Comparison of ENCODE assay signal across 8 mouse cellular contexts in the genomic region with DNA sequence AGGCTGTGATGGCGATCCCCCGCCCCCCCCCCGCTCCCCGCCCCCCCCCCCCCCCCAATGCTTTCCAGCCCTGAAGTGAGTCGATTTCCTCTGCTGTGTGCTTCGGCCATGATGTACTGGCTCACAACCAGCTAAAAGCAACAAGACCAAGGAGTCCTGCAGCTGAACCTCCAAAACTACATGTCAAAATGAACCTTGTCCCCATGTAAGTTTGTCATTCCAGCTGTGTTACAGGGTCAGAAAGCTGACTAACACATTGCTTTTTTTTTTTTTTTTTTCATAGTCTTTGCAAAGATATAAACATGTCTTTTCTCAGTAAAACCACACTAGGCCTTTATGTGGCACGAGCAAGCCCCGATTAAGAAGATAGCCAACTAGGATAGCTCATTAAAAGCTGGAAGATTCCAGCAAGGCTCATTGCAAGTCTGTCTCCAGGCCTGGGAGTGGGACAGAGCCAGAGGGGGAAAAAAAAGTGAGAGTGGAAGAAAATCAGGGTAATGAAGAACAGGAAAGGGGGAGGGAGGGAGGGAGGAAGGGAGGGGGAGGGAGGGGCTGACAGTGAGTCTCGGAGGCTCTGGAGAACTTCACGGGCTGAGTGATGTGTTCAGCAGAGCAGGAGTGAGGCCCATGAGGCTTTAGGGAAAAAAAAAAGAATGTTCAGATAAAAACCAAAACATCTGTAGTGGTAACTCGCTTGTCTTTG. TPM values are rescaled to one million over a fixed set of nuclear protein-coding genes. Genes with fewer than 3 reads are reported as not detected.
DNase-seq lines count a peak whose midpoint lies in the region; ATAC-seq lines count a peak whose summit lies in the region.

No protein-coding gene starts in this region.

- H3K36me3 ChIP-seq in limb, embryonic 15.5 days = no peaks in the 10 kb centered on the region
- H3K36me3 ChIP-seq in stomach, embryonic 14.5 days (ENCODE audit: control insufficient read depth, insufficient read depth, low read length) = no peaks in the 10 kb centered on the region

- no peak overlapping the region for H3K4me2 ChIP-seq in limb, embryonic 15.5 days
- no peak overlapping the region for H3K4me2 ChIP-seq in stomach, embryonic 14.5 days (replicated peaks; ENCODE audit: low read depth, low read length)

- H3K27me3 ChIP-seq in limb, embryonic 15.5 days = no peaks in the 10 kb centered on the region
- H3K27me3 ChIP-seq in stomach, embryonic 14.5 days (ENCODE audit: control insufficient read depth, insufficient read depth, low read length) = no peaks in the 10 kb centered on the region

- H3K9me3 ChIP-seq in limb, embryonic 15.5 days = no peaks in the 10 kb centered on the region
- H3K9me3 ChIP-seq in stomach, embryonic 14.5 days (ENCODE audit: control insufficient read depth, low read depth, low read length) = no peaks in the 10 kb centered on the region

- WGBS in limb, embryonic 15.5 days = 7% methylated on average over 9 of the region's 11 CpGs
- 9% methylated on average over 11 of the region's 11 CpGs for WGBS in stomach, embryonic 14.5 days

- H3K9ac ChIP-seq in limb, embryonic 15.5 days = 0 out of 2 replicates have a peak overlapping the region, but pooled peaks have one; percentile 17
- no peak overlapping the region for H3K9ac ChIP-seq in stomach, embryonic 14.5 days (replicated peaks; ENCODE audit: low read depth, low read length)

- peak; percentile 77 for ATAC-seq in limb, embryonic 15.5 days (ENCODE audit: insufficient number of reproducible peaks, low FRiP score, low TSS enrichment, low read depth)
- ATAC-seq in stomach, embryonic 14.5 days (ENCODE audit: insufficient number of reproducible peaks, insufficient read depth, low FRiP score, low read depth) = peak; percentile 68
- no peak for ATAC-seq in cerebellum, adult (ENCODE audit: insufficient number of reproducible peaks, low FRiP score, low TSS enrichment)

- peak; percentile 62 for DNase-seq in CD4-positive, CD25-positive, alpha-beta regulatory T cell, adult 2 months (ENCODE audit: low read depth, low spot score)
- peak; percentile 89 for DNase-seq in NIH3T3 (ENCODE audit: low read depth)
- DNase-seq in heart, adult 9 months (ENCODE audit: low spot score in 2 of 2) = peak; percentile 49 to 55
- no peak for DNase-seq in cerebellum, postnatal 4 days (ENCODE audit: low spot score in 2 of 2)
- DNase-seq in adrenal gland, postnatal 10 days = no peak

- no peak overlapping the region for H3K4me3 ChIP-seq in limb, embryonic 15.5 days
- no peak overlapping the region for H3K4me3 ChIP-seq in stomach, embryonic 14.5 days (ENCODE audit: low read depth, low read length)

- peak overlapping the region; percentile 98 for H3K27ac ChIP-seq in limb, embryonic 15.5 days
- peak overlapping the region; percentile 96 for H3K27ac ChIP-seq in stomach, embryonic 14.5 days (ENCODE audit: low read length)

- H3K4me1 ChIP-seq in limb, embryonic 15.5 days = peaks cover 48% of the 10 kb centered on the region
- H3K4me1 ChIP-seq in stomach, embryonic 14.5 days (ENCODE audit: control insufficient read depth, insufficient read depth, low read length) = peaks cover 30% of the 10 kb centered on the region

RNA-seq across cellular contexts. Expression of gene Ddc, which starts 19.5 kb away (rescaled TPM):
- polyA plus RNA-seq in limb, embryonic 15.5 days (2015; fragmentation: Nextera tagmentation; extraction: Ambion mirVana) = 17.6 and 35.9 TPM in 2 replicates
- polyA plus RNA-seq in stomach, embryonic 14.5 days (2014; fragmentation: Nextera tagmentation; extraction: Ambion mirVana) = 36.7 and 47.2 TPM in 2 replicates
- total RNA-seq in adrenal gland, postnatal 10 days (2021) = 10 to 100 TPM; 72.6 to 85.6 TPM

Comparison
In these comparisons a context has a peak if more than half of its experiments do, and no peak if none do; other contexts are left out.
1. DNase-seq: peak in CD4-positive, CD25-positive, alpha-beta regulatory T cell, adult 2 months (single experiment), NIH3T3 (single experiment) and heart, adult 9 months (2 of 2); none in cerebellum, postnatal 4 days (0 of 2) and adrenal gland, postnatal 10 days (single experiment).